Mouse (Mus musculus): ENCODE data around the gene Colgalt2. TPM values are rescaled to one million over a fixed set of nuclear protein-coding genes. Genes with fewer than 3 reads are reported as not detected.

The Colgalt2 gene
- polyA plus RNA-seq, 2 experiments = 0.21 to 0.30 TPM

DNA sequence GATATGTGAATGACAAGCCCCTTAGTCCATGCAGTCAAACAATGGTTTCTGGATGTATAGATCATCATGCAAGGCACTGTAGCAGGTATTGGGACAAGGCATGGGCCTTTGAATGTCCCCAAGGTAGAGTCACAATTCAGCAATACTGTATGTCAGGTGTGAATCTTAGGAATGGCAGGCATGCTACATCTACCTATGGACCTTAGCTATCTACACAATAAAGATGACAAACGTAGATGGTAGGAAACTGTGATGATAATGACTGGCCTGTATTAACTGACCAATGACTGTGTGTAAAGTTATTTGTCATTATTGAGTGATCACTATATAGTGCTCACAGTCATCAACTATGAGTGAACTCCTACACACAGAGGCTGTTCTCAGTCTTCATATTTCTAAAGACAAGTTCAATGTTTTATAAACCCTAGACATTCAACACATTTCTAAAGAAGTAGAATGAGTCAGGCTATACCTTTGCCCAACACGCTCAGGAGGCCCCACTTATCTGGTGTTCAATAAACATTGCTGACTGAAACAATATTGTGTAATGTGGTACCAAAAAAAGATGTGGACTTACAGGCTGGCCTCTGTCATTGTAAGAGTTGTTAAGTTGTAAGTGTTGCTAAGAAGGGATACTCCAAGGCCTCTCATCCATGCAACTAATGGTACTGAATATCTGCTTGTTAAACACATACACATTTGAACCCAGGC, 144.0 kb downstream of the Colgalt2 start:
- Histone ChIP-seq H3K36me3 (replicated peaks; ENCODE audit: control insufficient read depth, insufficient read depth, low read depth) (no peaks in the 10 kb centered on the region), H3K27ac (no peak overlapping the region), H3K27me3 (ENCODE audit: control insufficient read depth, insufficient read depth, low read length) (no peaks in the 10 kb centered on the region), H3K9me3 (ENCODE audit: control insufficient read depth, low read length) (no peaks in the 10 kb centered on the region), H3K9ac (replicated peaks) (no peak overlapping the region), H3K4me2 (ENCODE audit: low read depth) (no peak overlapping the region), H3K4me3 (ENCODE audit: insufficient read depth in 1 of 2, low read depth in 2 of 2, low read length in 2 of 2) (no peak overlapping the region), H3K4me1 (replicated peaks; ENCODE audit: control insufficient read depth in 2 of 2, insufficient read depth in 2 of 2, low read length in 1 of 2) (no peaks in the 10 kb centered on the region)
- WGBS (ENCODE audit: insufficient replicate concordance) = 41% methylated on average over 2 of the region's 2 CpGs
- DNase-seq (ENCODE audit: low read depth in 3 of 3, low spot score in 3 of 3) (no peak), ATAC-seq (ENCODE audit: insufficient read depth) (no peak)
- TF ChIP-seq CTCF (IDR thresholded peaks at IDR 0.05; ENCODE audit: low read depth) = no peak
- no peak for TF ChIP-seq EP300 (IDR thresholded peaks at IDR 0.05; ENCODE audit: low read depth)

DNA sequence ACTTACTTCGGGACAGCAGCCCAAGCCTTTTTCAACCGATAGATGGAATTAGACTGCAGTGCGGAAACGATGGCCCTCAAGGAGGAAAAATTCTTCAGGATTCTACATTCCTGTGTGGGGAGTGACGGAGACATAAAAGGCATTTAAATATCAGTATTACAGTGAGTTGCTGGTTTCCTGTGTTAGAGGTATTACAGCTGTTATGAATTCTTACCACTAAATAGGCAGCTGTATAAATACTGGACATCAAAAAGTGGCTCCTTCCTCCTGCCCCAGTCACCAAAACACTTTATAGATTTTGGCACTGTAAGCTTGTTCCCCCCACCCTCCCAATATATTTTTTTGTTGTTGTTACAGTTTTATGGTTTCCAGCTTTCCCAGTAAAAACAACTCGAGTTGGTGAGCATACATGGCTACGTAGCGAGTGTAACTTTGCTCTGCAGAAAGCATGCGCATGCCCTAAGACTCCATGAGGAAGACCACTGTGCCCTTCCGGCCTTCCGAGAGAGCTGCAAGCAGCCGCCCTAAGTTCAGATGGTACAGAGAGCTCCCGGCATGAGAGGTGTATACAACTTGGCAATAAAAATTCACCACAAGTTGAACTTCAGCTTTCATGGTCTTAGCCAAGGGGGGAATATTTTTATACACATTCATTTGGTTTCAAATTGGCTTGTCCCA, 149.6 kb downstream of the Colgalt2 start:
- Histone ChIP-seq H3K4me2 (ENCODE audit: low read depth) (no peak overlapping the region), H3K4me1 (replicated peaks; ENCODE audit: control insufficient read depth in 2 of 2, insufficient read depth in 2 of 2, low read length in 1 of 2) (no peaks in the 10 kb centered on the region), H3K36me3 (replicated peaks; ENCODE audit: control insufficient read depth, insufficient read depth, low read depth) (no peaks in the 10 kb centered on the region), H3K9ac (replicated peaks) (no peak overlapping the region), H3K27ac (no peak overlapping the region), H3K4me3 (ENCODE audit: insufficient read depth in 1 of 2, low read depth in 2 of 2, low read length in 2 of 2) (no peak overlapping the region), H3K27me3 (ENCODE audit: control insufficient read depth, insufficient read depth, low read length) (no peaks in the 10 kb centered on the region), H3K9me3 (ENCODE audit: control insufficient read depth, low read length) (no peaks in the 10 kb centered on the region)
- ATAC-seq (ENCODE audit: insufficient read depth) = no peak
- TF ChIP-seq CTCF (IDR thresholded peaks at IDR 0.05; ENCODE audit: low read depth) (no peak), EP300 (IDR thresholded peaks at IDR 0.05; ENCODE audit: low read depth) (no peak)
- DNase-seq (ENCODE audit: low read depth in 3 of 3, low spot score in 3 of 3) = no peak
- 74% methylated on average over 13 of the region's 13 CpGs for WGBS (ENCODE audit: insufficient replicate concordance)

DNA sequence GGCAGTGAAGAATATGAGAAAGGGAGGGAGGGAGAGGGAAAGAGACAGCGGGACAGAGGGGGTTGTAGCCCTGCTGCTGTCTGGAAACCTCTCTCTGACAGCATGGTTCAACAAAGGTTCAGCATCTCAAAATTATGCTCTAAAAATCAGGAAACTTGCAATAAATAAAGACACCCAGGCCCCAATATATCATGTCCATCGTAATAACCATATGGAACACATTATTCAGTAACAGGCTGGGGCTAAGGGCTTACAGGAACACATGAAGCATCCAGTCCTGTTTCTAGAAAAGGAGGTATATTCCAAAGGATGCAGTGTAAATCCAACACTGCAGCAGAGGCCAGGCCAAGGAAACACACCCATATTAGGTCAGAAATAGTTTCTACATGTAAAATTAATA, 150.9 kb downstream of the Colgalt2 start:
- Histone ChIP-seq H3K27me3 (ENCODE audit: control insufficient read depth, insufficient read depth, low read length) (no peaks in the 10 kb centered on the region), H3K36me3 (replicated peaks; ENCODE audit: control insufficient read depth, insufficient read depth, low read depth) (no peaks in the 10 kb centered on the region), H3K4me2 (ENCODE audit: low read depth) (no peak overlapping the region), H3K4me3 (ENCODE audit: insufficient read depth in 1 of 2, low read depth in 2 of 2, low read length in 2 of 2) (no peak overlapping the region), H3K27ac (no peak overlapping the region), H3K4me1 (replicated peaks; ENCODE audit: control insufficient read depth in 2 of 2, insufficient read depth in 2 of 2, low read length in 1 of 2) (no peaks in the 10 kb centered on the region), H3K9ac (replicated peaks) (no peak overlapping the region), H3K9me3 (ENCODE audit: control insufficient read depth, low read length) (no peaks in the 10 kb centered on the region)
- WGBS (ENCODE audit: insufficient replicate concordance) = 62% methylated on average over 2 of the region's 2 CpGs
- ATAC-seq (ENCODE audit: insufficient read depth) (no peak), DNase-seq (ENCODE audit: low read depth in 3 of 3, low spot score in 3 of 3) (no peak)
- TF ChIP-seq CTCF (IDR thresholded peaks at IDR 0.05; ENCODE audit: low read depth) (no peak), EP300 (IDR thresholded peaks at IDR 0.05; ENCODE audit: low read depth) (no peak)

DNA sequence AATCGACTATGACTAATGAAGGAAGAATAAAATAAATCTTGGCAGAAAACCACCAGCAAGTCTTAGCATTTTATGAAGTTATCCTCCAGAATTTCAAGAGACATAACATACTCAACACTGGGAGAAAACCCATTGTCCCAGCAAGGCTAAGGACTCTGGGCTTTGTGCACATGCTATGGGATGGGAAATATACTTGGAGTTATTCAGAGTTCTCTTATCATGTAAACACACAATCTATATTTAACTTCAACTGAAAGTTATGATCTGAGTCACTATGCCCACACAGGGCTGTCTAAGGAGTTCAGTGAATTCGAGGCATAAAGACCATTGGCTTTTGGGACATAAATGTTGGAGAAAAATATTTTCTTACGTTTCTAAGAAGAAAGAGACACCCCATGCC, 151.3 kb downstream of the Colgalt2 start:
- Histone ChIP-seq H3K4me3 (ENCODE audit: insufficient read depth in 1 of 2, low read depth in 2 of 2, low read length in 2 of 2) (no peak overlapping the region), H3K4me2 (ENCODE audit: low read depth) (no peak overlapping the region), H3K4me1 (replicated peaks; ENCODE audit: control insufficient read depth in 2 of 2, insufficient read depth in 2 of 2, low read length in 1 of 2) (no peaks in the 10 kb centered on the region), H3K9me3 (ENCODE audit: control insufficient read depth, low read length) (no peaks in the 10 kb centered on the region), H3K9ac (replicated peaks) (no peak overlapping the region), H3K27me3 (ENCODE audit: control insufficient read depth, insufficient read depth, low read length) (no peaks in the 10 kb centered on the region), H3K27ac (no peak overlapping the region), H3K36me3 (replicated peaks; ENCODE audit: control insufficient read depth, insufficient read depth, low read depth) (no peaks in the 10 kb centered on the region)
- 45% methylated on average over 3 of the region's 3 CpGs for WGBS (ENCODE audit: insufficient replicate concordance)
- TF ChIP-seq CTCF (IDR thresholded peaks at IDR 0.05; ENCODE audit: low read depth) (no peak), EP300 (IDR thresholded peaks at IDR 0.05; ENCODE audit: low read depth) (no peak)
- DNase-seq (ENCODE audit: low read depth in 3 of 3, low spot score in 3 of 3) = no peak
- ATAC-seq (ENCODE audit: insufficient read depth) = no peak

DNA sequence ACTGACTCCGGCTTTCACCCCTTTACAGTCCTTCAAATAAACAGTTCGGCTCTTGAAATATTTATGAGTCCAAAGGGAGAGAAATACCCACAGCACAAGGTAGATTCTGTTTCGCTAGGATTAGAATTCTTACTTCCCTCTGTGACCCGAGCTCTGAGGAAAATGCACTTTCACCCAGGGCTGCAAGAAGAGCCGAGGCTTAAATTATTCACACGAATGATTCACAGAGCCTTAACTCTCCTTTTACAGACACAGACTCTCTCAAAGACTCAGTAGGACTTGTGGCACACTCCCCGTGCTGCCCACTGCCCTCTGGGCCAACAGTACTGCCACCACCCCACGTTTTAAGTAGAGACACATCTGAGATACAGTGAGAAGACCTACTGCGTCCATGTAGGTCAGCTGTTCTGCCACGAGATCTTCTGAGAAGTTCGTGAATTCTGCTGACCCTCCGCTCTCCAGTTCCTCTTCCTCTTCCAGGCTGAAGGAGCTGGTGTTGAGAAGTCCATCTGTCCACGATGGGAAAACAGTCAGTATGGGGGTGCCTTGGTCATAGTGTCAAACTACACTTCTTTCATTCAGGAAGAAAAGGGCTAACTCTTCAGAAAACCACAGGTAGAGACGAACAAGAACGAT, 154.4 kb downstream of the Colgalt2 start:
- ATAC-seq (ENCODE audit: insufficient read depth) = no peak
- 43% methylated on average over 15 of the region's 15 CpGs for WGBS (ENCODE audit: insufficient replicate concordance)
- H3K36me3 ChIP-seq (replicated peaks; ENCODE audit: control insufficient read depth, insufficient read depth, low read depth) = no peaks in the 10 kb centered on the region
- no peak overlapping the region for H3K4me3 ChIP-seq (ENCODE audit: insufficient read depth in 1 of 2, low read depth in 2 of 2, low read length in 2 of 2)
- H3K27me3 ChIP-seq (ENCODE audit: control insufficient read depth, insufficient read depth, low read length) = no peaks in the 10 kb centered on the region
- H3K4me1 ChIP-seq (replicated peaks; ENCODE audit: control insufficient read depth in 2 of 2, insufficient read depth in 2 of 2, low read length in 1 of 2) = peaks cover 0 to 2% of the 10 kb centered on the region in 2 experiments; a peak in 1 of 4 replicates
- no peak overlapping the region for H3K4me2 ChIP-seq (ENCODE audit: low read depth)
- H3K9me3 ChIP-seq (ENCODE audit: control insufficient read depth, low read length) = no peaks in the 10 kb centered on the region
- H3K27ac ChIP-seq = no peak overlapping the region
- DNase-seq (ENCODE audit: low read depth in 3 of 3, low spot score in 3 of 3) = no peak
- no peak overlapping the region for H3K9ac ChIP-seq (replicated peaks)
- no peak for TF ChIP-seq CTCF (IDR thresholded peaks at IDR 0.05; ENCODE audit: low read depth)
- TF ChIP-seq EP300 (IDR thresholded peaks at IDR 0.05; ENCODE audit: low read depth) = no peak
